Mouse (Mus musculus) retina, postnatal 1 day (tissue): ENCODE results near the gene Gna11.
A peak's percentile ranks its signal among the peaks of the same experiment; 100 is the strongest.

Experiments used
- DNase-seq: peaks from one replicate; pipeline ENCODE4 v3.0.0-alpha.2; 2012

Gna11 gene

DNA sequence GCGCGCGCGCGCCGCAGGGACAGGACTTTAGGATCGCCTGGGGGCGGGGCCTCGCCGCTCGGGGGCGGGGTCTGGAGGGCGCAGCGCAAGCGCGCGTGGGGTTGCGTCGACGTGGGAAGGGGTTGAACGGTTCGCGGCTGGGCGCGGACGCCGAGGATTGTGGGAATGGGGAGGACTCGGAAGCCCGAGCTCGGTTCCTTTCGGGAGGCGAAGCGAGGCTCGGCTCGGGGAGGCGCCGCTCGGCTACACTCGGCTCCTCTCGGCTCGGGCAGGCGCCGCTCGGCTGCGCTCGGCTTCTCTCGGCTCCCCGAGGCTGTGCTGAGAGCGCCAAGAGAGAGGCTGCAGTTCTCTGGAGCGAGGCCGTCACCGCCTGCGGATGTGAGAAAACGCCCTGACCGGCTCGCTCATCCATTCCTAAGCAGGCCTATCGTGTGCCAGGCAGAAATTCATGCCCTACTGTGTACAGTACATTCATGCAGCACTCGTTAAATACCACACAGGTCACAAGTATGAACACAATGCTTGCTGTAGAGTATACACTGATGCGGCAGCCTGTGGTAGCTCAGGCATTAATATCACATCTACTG, at the start of gene Gna11:
TSS of gene Gna11 (minus strand) at position 30 of the 587 bp plus-strand sequence.
- peak; percentile 99 for DNase-seq

DNA sequence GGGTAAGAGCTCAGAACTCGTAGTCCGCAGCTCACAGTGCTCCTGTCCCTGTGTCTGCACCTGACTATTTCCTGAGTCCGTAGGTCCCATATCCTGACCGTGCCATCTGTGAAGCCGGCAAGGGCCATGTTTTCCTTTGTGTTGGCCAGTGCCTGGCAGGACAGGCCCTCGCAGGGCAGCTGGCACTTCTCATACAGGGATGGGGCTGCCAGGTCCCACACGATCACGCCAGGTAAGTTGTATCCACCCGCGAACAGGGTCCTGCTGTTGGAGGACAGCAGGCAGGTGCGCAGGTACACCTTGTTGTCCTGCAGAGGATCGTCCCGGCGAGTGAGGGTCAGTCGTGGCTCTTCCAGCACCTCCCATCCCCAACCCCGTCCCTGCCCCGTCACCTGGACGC, 48.9 kb upstream of the Gna11 start:
- no peak for DNase-seq

DNA sequence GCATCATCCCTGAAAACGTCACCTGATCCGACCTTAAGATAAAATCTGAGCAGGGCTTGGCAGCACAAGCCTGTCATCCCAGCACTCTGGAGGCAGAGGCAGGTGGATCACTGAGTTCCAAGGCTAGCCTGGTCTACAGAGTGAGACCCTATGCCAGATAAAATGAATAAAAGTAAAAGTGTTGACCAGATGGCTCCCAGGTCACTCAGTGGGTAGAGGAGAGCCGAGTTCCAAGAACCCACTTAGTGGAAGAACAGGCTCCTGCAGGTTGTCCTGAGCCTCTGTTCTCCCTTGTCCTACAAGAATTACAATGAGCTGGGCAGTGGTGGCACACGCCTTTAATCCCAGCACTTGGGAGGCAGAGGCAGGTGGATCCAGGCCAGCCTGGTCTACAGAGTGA, 48.2 kb upstream of the Gna11 start:
- DNase-seq: no peak

DNA sequence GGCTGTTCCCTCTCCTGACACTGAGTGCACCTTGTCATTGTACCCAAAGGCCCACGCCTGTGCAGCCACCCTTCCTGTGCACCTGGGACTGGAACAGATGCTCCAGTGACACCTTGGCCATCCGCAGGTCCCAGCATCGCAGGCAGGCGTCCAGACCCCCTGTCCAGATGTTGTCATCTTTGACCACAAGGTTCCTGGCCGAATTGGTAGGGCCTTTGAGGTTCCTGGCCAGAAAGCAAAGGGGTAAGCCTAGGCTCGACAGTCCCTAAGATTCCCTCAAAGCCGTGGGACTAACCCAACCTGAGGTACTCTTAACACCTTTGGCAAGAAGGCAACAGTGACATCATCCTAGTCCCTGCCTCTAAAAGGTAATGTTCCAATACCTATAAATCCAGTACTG, 47.6 kb upstream of the Gna11 start:
- no peak for DNase-seq

DNA sequence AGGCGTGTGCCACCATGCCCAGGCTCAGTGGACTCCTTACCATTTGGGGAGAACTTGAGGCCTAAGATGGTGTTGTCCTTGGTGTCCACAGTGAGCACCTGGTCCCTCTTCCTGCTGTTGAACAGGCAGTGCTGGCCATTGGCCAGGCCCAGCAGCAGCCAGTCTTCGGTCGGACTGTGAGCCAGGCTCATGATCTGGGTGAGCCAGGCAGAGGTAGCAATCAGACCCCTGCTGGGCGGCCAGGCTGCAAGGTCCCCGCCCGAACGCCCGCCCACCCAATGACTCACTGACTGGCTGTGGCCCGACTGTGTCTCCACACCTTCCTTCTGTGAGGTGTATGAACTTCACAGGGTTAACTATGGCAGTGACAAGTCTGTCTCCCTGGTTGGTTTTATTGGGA, 46.9 kb upstream of the Gna11 start:
- no peak for DNase-seq

DNA sequence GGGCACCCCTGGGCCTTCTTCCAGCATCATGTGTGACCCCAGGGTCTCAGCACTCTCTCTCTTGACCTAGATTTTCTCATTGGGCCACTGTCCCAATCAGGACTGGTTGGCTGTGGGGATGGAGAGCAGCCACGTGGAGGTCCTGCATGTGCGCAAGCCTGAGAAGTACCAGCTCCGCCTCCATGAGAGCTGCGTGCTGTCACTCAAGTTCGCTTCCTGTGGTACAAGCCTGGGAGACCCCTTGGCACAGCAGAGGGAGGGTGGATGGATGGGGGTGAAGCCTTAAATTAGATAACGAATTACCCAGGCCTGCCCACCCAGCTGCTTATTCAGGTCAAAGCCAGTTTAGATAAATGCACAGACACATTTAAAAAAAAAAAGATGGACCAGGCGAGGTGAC, 43.7 kb upstream of the Gna11 start:
- no peak for DNase-seq

DNA sequence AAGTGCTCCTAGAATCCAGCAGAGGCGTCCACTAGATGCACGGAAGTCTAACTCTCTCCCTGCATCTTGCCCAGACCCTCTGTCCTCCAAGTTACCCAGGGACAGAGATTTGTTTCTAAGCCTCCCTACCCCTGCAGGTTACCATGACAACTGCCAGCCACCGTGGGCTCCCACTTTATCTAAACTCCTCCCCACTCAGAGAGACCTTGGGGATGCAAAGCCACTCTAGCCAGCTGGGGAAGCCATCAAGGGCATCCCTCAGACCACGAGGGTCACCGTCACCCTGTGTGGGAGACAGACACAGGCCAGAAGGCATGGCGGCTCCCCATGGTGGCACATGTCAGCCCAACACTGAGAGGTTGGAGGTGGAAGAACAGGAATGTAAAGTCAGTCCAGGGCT, 38.4 kb upstream of the Gna11 start:
- DNase-seq: no peak

DNA sequence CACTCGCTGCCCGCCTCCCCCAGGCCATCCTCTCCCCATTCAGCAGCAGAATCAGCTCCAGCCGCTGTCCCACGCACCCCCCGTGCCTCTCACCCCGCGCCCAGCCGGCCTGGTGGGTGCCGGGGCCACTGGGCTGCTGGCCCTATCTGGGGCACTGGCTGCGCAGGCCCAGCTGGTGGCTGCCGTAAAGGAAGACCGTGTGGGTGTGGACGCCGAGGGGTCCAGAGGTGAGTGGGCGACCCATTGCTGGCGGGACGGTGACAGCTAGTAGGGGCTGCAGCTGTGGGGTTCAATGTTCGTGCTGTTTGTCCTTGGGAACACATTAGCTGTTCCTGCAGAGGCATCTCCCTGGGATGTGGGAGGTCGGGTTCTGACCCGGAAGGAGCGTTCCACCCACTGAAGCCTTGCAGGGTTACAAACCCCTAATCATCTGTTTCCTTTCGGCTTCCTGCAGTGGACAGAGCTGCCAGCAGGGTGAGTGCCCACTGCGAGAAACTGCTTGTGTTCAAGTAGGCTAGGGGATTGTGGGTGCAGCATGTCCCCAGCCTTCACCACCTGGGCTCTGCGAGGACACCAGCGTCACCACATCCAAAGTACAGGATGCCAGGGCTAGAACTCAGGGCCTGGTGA, 35.6 kb upstream of the Gna11 start:
- DNase-seq: peak; percentile 43

DNA sequence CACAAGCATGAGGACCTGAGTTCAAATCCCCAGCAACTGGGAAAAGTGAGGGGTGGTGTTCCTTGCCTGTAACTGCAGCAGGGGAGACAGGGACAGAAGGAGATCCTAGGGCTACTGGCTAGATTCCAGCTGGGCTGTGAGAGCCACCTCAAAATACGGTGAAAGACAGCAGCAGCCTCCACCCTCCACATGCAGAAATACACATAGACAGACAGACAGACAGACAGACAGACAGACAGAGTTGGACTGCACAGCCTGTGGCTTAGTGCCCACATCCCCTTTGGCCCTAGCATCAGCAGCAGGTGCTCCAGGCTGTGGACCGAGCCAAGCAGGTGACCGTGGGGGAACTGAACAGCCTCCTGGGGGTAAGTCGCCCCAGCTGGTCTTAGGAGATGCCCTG, 35.0 kb upstream of the Gna11 start:
- no peak for DNase-seq

DNA sequence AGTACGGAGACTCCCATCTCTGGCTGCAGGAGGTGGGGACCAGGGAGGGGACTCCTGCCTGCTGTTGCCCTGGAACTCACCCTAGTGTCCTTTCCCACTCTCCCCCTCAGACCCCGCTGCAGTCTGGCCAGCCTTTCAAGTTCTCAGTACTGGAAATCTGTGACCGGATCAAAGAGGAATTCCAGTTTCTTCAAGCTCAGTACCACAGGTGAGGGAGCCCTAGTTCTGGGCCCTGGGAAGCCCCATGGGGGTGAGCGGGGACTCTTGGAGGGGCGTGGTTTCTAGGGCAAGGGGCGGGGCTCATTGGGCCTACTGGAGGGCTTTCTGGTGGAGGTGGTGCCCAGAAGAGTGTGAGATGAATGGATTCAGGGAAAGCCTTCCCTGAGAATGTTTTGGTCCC, 30.7 kb upstream of the Gna11 start:
- peak; percentile 36 for DNase-seq

DNA sequence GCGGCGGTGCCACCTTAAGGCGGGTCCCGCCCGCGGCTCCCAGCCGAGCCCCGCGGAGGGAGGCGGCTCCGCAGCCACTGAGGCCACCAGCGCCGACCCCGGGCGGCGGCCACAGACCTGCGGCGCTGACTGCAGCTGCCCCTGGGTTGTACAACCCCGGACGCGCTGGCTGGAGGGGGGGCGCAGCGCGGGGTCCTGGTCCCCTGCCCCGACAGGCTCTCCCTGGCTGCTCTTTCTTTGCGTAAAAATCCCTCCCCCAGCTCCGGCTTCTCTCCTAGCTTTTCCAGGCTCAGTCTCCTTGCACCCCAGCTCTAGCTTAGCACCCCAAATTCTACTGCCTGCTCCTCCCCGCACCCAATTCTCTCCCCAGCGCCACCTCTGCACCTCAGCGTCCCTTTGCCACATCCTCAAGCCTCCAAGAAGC, 30.2 kb upstream of the Gna11 start:
- DNase-seq: peak; percentile 73

DNA sequence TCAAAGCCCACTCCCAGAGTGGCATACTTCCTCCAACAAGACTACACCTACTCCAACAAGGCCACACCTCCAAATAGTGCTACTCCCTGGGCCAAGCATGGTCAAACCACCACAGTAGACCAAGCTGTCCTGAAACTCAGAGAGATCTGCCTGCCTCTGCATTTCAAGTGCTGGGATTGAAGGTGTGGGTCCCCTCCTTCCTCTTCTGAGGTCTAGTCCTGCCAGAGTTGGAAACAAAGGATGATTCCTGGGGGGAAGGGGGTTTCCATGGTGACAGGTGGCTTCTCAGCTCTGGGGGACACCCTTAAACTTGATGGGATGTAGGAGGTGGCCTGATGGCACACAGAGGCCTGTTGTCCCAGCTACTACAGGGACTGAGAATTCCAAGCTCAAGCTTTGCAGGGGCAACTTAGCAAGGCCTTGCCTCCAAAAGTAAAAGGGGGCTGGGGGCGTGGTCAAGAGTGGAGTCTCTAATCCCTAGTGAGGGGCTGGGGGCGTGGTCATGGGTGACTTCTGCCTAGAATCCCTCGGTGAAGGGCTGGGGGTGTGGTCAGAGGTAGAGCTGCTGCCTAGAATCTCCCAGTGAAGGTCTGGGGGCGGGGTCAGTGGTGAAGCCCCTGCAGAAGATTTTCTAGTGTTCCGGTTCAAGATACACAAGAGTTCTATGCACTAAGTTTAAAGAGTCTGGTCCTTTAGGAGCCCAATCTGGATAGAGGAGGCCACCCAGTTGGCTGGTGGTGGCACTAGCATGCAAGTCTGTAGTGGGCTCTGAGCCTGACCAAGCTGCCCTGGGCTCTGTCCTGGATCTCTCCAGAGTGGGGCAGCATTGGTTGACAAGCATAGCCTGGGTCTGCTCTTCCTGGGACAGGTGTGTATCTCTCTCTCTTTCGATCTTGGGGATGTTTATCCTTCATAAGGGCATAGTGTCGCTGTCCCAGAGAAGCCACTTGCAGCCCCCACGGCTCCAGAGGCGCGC, 29.4 kb upstream of the Gna11 start, which contains the start of gene Tle2:
TSS of gene Tle2 (plus strand) at position 481 of the 976 bp plus-strand sequence.
- DNase-seq: peak; percentile 43

DNA sequence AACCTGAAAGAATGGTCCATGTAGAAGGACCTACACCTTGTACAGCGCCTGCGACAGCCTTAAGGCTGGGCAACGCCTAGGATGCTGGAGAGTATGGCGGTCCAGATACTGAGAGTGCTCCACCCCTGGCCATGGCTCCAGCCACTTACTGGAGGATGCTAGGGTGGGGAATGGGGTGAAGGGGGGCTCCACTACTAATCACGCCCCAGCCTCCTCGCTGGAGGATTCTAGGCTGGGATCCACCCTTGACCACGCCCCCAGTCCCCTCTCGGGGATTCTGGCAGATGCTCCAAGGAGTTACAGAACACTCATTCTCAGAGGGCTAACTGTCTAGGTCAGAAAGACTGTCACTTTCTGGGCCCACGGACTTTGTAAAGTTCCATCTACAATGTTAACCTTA, 28.0 kb upstream of the Gna11 start:
- no peak for DNase-seq

DNA sequence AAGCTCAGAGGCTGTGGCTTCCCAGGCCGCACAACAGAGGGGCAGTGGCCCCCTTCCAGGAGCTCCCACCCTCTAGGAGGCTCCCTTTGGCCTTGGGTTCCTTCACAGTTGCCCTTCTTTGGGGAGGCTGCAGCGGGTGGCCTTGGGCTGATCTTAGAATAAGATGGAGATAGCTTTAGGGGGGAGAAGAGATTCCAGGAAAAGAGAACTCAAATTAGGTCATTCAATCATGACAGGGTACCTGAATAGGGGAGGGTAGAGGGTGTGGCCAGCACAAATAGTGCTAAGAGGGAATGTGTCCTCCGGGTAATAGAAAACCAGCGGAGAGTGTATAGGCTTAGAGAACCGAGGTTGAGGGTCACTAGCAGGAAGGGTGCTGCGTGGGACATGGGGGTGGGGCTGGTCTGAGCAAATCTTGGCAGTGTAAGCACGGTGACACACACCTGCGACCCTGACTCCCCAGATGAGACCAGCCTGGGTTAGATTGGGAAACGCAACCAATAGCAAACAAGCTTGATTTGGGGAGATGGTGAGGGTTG, 27.2 kb upstream of the Gna11 start:
- DNase-seq: no peak

DNA sequence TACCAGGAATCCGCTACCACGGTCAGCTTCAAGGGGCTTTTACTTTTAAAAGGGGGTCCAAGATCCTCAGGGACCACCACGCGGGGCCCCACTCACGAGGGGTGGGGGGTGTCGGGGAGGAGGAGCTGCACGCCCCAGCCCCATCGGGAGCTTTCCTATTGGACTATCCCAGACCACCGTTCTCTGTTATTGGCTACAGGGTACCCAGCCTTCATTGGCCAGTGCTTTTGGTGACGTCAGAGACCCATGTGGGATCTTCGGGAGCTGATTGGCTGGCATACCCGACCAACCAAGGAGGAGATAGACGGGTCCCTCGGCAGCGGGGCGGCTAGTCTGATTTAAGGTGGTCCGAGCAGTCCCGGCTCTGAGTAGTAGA, 26.5 kb upstream of the Gna11 start:
- peak; percentile 100 for DNase-seq

DNA sequence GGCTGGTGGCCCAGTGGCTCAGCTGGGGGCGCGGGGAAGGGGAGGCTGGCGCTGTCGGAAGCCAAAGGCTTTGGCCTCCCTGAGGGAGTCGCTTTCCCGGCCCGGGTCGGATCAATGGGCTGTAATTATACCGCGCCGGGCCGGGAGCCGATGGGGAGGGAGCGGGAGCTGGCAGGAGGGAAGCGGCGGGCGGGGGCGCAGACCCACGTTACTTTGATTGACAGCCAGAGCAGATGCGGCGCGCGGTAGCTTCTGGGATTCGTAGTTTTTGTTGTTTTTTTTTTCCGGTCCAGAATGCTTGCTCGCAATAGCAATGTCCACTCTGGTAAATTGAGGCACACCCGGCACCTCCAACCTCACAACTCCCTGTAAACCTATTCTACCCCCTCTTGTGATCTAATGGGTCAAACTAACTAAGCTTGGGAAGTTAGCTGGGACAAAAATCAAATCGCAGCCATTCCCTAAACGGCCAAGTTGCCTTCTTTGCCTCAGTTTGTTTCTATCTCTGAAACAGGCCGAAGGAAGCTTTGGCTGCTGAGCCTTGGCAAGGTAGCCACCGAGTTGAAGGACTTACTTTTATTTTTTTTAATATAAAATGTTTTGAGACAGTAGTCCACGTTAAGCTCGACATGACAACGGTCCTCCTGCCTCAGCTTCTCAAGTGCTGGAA, 26.0 kb upstream of the Gna11 start:
- peak; percentile 98 for DNase-seq

DNA sequence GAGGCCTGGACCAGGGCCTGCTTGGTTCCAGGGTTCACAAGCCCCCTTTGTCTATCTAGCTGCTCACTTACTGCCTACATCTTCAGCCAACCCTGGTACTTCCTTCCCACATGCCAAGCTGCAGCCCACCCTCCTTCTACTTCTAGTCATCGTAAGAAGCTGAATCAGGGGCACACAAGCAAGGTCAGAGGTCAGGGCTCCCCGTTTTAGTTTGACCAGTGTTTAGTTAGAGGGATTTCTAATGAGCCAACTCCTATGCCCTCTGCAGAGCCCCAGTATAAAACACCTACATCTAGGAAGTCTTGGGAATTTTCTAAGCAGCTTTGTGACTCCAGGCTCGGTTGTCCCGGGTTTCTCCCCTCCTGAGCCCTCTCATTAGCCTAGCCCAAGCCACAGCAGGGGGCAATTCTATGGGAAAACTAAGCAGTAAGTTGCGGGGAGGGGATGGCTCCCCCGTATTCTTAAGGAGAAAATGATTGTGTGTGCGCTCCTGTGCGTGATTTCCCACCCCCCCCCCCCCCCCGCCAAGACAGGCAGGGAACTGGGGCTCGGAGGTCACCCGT, 25.3 kb upstream of the Gna11 start:
- DNase-seq: no peak

DNA sequence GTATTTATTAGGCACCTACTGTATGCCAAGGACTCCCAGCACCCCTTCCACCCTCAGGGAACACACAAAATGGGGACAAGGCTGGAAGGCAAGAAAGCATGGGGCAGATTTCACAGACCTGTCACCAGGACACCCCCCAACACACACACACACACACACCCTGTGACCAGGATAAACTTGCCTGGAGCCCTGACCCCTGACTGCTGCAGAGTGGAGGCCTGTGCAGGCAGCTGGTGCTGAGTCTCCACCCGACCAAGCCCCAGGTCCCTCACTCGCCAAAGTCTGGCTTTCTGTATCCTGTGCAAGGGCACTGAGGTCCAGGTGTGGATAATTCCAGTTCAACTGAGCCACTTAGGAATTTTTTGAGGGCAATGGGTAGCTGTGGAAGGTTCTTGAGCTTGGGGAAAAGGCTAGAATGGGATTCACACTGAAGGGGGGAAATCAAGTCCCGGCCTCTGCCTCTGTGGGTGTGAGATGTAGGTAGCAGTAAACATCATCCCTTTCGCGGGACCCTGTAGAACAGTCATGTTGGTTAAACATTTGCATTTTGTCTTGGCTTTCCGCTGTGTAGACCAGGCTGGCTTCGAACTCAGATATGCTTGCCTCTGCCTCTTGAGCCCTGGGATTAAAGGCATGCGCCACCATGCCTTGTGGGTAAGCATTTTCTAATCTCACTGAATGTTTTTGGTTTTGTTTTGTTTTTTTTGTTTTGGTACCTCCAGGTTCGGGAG, 24.7 kb upstream of the Gna11 start:
- DNase-seq: peak; percentile 35

DNA sequence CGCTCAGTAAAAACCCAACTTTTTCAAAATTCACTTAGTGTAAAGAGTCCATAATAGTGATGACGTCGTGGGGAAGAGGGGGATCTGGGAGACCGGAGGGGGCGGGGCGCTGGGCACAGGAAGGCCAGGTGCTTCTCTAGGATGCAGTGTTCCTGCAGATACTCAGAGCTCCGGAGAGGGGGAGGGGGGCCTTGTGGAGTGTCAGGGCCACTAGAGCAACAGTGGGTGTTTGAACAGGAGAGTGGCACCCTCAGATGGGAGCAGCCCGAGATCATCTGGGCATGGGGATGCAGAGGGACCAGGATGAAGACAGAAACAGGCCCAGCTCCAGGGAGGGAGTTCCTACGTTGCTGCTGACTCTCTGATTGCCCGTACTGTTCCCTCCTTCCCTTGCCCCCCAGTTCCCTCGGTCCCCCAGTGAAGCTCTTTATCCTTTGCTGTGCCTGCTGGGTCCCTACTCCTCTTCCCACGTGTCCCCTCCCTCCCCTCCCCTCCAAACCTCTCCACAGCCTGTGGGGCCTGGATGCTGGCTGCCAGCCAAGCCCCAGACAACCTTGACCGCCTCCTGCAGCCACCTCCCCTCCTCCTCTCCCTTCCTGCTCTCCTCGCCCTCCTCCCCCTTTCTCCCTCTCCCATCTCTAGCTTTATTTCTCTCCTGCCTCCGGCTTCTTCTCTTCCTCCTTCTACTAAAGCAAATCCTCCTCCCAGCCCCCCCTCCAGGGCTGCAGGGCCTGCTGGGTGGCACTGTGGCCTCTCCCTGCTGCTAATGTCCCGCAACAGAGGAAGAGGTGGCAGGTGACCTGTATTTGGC, 23.6 kb upstream of the Gna11 start:
- DNase-seq: peak; percentile 88

DNA sequence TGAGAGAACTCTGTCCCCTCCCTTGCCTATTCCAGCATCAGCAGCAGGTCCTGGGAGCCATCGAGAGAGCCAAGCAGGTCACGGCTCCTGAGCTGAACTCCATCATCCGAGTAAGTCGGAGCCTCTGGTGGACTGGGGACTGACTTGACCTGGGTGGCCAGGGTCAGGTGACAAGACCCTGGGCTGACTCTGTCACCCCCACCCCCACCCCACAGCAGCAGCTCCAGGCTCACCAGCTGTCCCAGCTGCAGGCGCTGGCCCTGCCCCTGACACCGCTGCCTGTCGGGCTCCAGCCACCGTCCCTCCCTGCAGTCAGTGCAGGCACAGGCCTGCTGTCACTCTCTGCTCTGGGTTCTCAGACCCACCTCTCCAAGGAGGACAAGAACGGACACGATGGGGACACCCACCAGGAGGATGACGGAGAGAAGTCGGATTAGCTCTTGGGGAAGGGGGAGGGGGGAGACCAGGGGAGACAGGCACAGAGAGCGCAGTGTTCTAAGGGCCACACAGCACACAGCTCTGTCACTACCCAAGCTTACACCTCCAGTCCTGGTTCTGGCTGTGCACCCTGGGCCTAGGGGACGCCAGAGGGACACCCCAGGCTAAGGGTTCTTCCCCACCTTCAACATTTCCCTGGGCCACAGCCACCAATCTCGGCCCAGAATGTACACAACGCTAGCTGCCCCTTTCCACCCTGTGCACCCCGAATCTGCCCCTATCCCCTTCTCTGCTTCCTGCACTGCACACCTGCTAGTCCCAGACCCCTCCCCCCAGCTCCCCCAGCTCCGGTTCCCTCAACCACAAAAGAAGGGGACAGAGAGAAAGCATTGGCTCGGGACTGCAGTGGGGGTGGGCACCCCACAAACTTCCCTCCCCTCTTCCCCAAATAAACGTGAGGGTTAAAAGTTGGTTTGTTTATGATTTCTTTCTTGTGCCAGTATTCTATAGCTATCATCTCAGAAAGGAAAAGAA, 20.6 kb upstream of the Gna11 start:
- DNase-seq: peak; percentile 26
